8 mouse cellular contexts compared by ENCODE assay signal in genomic region chr14:48991144-48991522, GRCm38 (mm10).
DNase-seq lines count a peak whose midpoint lies in the region; ATAC-seq and TF ChIP-seq lines count a peak whose summit lies in the region.

No protein-coding gene starts in this region.

- peak overlapping the region; percentile 52 for H3K4me2 ChIP-seq in forebrain, embryonic 12.5 days
- H3K4me2 ChIP-seq in hindbrain, postnatal 0 days (ENCODE audit: low read depth, low read length), result peak overlapping the region; percentile 45
- H3K4me2 ChIP-seq in neural tube, embryonic 12.5 days (replicated peaks), result peak overlapping the region; percentile 51

- peak overlapping the region; percentile 68 for H3K27ac ChIP-seq in layer of hippocampus, adult 2 months
- H3K27ac ChIP-seq in forebrain, embryonic 12.5 days, result peak overlapping the region; percentile 71
- H3K27ac ChIP-seq in hindbrain, postnatal 0 days, result 0 out of 2 replicates have a peak overlapping the region, but pooled peaks have one; percentile 2
- no peak overlapping the region for H3K27ac ChIP-seq in neural tube, embryonic 12.5 days

- no peaks in the 10 kb centered on the region for H3K9me3 ChIP-seq in forebrain, embryonic 12.5 days
- no peaks in the 10 kb centered on the region for H3K9me3 ChIP-seq in hindbrain, postnatal 0 days (ENCODE audit: low read length)
- H3K9me3 ChIP-seq in neural tube, embryonic 12.5 days, result no peaks in the 10 kb centered on the region

- ATAC-seq in forebrain, embryonic 12.5 days (ENCODE audit: low FRiP score), result peak; percentile 22; the same call in 1 of the 2 replicates
- no peak for ATAC-seq in hindbrain, postnatal 0 days
- ATAC-seq in neural tube, embryonic 12.5 days (ENCODE audit: low FRiP score, low read depth), result 0 out of 2 replicates have a peak, but pooled peaks have one; percentile 17
- ATAC-seq in granulocyte monocyte progenitor cell, adult 5-6 weeks (replicated peaks; ENCODE audit: poor library complexity, severe bottlenecking), result no peak

- no peak overlapping the region for H3K9ac ChIP-seq in forebrain, embryonic 12.5 days
- H3K9ac ChIP-seq in hindbrain, postnatal 0 days (replicated peaks; ENCODE audit: low read length), result no peak overlapping the region
- no peak overlapping the region for H3K9ac ChIP-seq in neural tube, embryonic 12.5 days

- peaks cover 28% of the 10 kb centered on the region for H3K4me1 ChIP-seq in forebrain, embryonic 12.5 days
- no peaks in the 10 kb centered on the region for H3K4me1 ChIP-seq in hindbrain, postnatal 0 days (ENCODE audit: insufficient read depth, low read length)
- H3K4me1 ChIP-seq in neural tube, embryonic 12.5 days, result peaks cover 3% of the 10 kb centered on the region; the same call in 1 of the 2 replicates

- WGBS in forebrain, embryonic 12.5 days, result under 1% methylated on average over 7 of the region's 7 CpGs
- 2% methylated on average over 7 of the region's 7 CpGs for WGBS in hindbrain, postnatal 0 days
- 4% methylated on average over 7 of the region's 7 CpGs for WGBS in neural tube, embryonic 12.5 days

- no peak for DNase-seq in layer of hippocampus, adult 2 months (ENCODE audit: low spot score in 2 of 2)
- no peak for DNase-seq in layer of hippocampus, adult 11-12 months (ENCODE audit: low spot score)
- no peak for DNase-seq in hindbrain, postnatal 0 days (ENCODE audit: low spot score)
- no peak for DNase-seq in testis, postnatal 14 days (ENCODE audit: low spot score)
- no peak for DNase-seq in gastrocnemius, postnatal 14 days

- no peak for TF ChIP-seq CTCF in layer of hippocampus, adult 2 months (conservative IDR thresholded peaks at IDR 0.05)
- no peak for TF ChIP-seq CTCF in hindbrain, postnatal 0 days (IDR thresholded peaks at IDR 0.05; ENCODE audit: low read depth)

- intact Hi-C loops in gastrocnemius, postnatal 14 days (cut with DNase I; ENCODE audit: low total_unique reads), result no loop called here

- no peaks in the 10 kb centered on the region for H3K36me3 ChIP-seq in forebrain, embryonic 12.5 days (replicated peaks)
- H3K36me3 ChIP-seq in hindbrain, postnatal 0 days (ENCODE audit: insufficient read depth, low read length), result no peaks in the 10 kb centered on the region
- no peaks in the 10 kb centered on the region for H3K36me3 ChIP-seq in neural tube, embryonic 12.5 days

- H3K4me3 ChIP-seq in layer of hippocampus, adult 2 months, result peak overlapping the region; percentile 45
- no peak overlapping the region; the same call in 1 of the 2 replicates for H3K4me3 ChIP-seq in forebrain, embryonic 12.5 days (replicated peaks)
- no peak overlapping the region for H3K4me3 ChIP-seq in hindbrain, postnatal 0 days (ENCODE audit: low read length)
- no peak overlapping the region for H3K4me3 ChIP-seq in neural tube, embryonic 12.5 days

- H3K27me3 ChIP-seq in forebrain, embryonic 12.5 days, result peaks cover 16% of the 10 kb centered on the region
- no peaks in the 10 kb centered on the region for H3K27me3 ChIP-seq in hindbrain, postnatal 0 days (ENCODE audit: insufficient read depth, low read length)
- H3K27me3 ChIP-seq in neural tube, embryonic 12.5 days (replicated peaks), result no peaks in the 10 kb centered on the region

Comparison
In these comparisons a context has a peak if more than half of its experiments do, and no peak if none do; other contexts are left out.
1. ATAC-seq: peak in forebrain, embryonic 12.5 days (single experiment) and neural tube, embryonic 12.5 days (single experiment); none in hindbrain, postnatal 0 days (single experiment) and granulocyte monocyte progenitor cell, adult 5-6 weeks (single experiment).
2. Peak in every context shown above with its lines, with median percentiles within 50 percentile points of each other: H3K4me2 ChIP-seq.